Mouse (Mus musculus) embryonic facial prominence, embryonic 12.5 days (tissue): ENCODE results near the gene Nacc1. TPM values are rescaled to one million over a fixed set of nuclear protein-coding genes. Genes with fewer than 3 reads are reported as not detected.
A peak's percentile ranks its signal among the peaks of the same experiment; 100 is the strongest.

Experiments used
- ATAC-seq: fragments of 200-750 bp; cut with Nextera tagmentation; 2 replicates; pipeline ENCODE4 v1.8.0; 2017; ENCODE audit not compliant: insufficient number of reproducible peaks, insufficient read depth, low FRiP score, low TSS enrichment
- H3K27ac ChIP-seq: fragments of 300-500 bp; sonication (generic); 2 replicates; pipeline ENCODE4 v1.5.1; 2016; ENCODE audit warnings: mild to moderate bottlenecking
- H3K27me3 ChIP-seq: fragments of 300-500 bp; sonication (generic); 2 replicates; pipeline ENCODE4 v1.6.1; 2016; ENCODE audit warnings: mild to moderate bottlenecking, moderate library complexity
- H3K36me3 ChIP-seq: fragments of 300-500 bp; sonication (generic); 2 replicates; pipeline ENCODE4 v1.6.1; 2016; ENCODE audit warnings: mild to moderate bottlenecking
- H3K4me1 ChIP-seq: fragments of 300-500 bp; sonication (generic); 2 replicates; pipeline ENCODE4 v1.6.1; 2016
- H3K4me2 ChIP-seq: fragments of 300-500 bp; sonication (generic); replicated peaks from 2 replicates; pipeline ENCODE4 v1.6.1; 2016; ENCODE audit warnings: mild to moderate bottlenecking, moderate library complexity
- H3K4me3 ChIP-seq: fragments of 300-500 bp; sonication (generic); 2 replicates; pipeline ENCODE4 v1.5.1; 2016; ENCODE audit warnings: mild to moderate bottlenecking
- H3K9ac ChIP-seq: fragments of 300-500 bp; sonication (generic); 2 replicates; pipeline ENCODE4 v1.6.1; 2016; ENCODE audit warnings: mild to moderate bottlenecking, moderate library complexity
- H3K9me3 ChIP-seq: fragments of 300-500 bp; sonication (generic); 2 replicates; pipeline ENCODE4 v1.6.1; 2016; ENCODE audit warnings: mild to moderate bottlenecking, moderate library complexity
- whole genome bisulfite sequencing: fragments of 180-500 bp; shearing (Covaris S2); methylation state at CpG from one replicate; pipeline ENCODE4 v1.1.7; 2016; 5-methylcytosine and 5-hydroxymethylcytosine counted together
- polyA plus RNA-seq: library from polyadenylated mRNA; unstranded; fragments of >200 nt; fragmentation: Nextera tagmentation; extraction: Ambion mirVana; gene quantifications from 2 replicates; pipeline ENCODE4 v1.2.1, GENCODE M21; 2016

Gene Nacc1
- polyA plus RNA-seq, 1 experiment from 2014 or later = 20.8 TPM

- Histone ChIP-seq H3K4me1 (0 out of 2 replicates have a peak, but pooled peaks cover 12% of the 10 kb centered on the region), H3K9ac (no peak overlapping the region), H3K4me3 (no peak overlapping the region), H3K9me3 (no peaks in the 10 kb centered on the region), H3K27me3 (peaks cover 16% of the 10 kb centered on the region), H3K4me2 (no peak overlapping the region), H3K27ac (no peak overlapping the region), H3K36me3 (peaks cover 68% of the 10 kb centered on the region)
- WGBS = 92% methylated on average over 14 of the region's 14 CpGs
- ATAC-seq = no peak
These were observed 9.8 kb upstream of the Nacc1 start for GRCm38 (mm10) chr8:84697166-84698130.

- peaks cover 82% of the 10 kb centered on the region for H3K36me3 ChIP-seq
- 93% methylated on average over 6 of the region's 6 CpGs for WGBS
These were observed 7.5 kb upstream of the Nacc1 start for GRCm38 (mm10) chr8:84695140-84695539.

GRCm38 (mm10) chr8:84693332-84693731, 5.7 kb upstream of the Nacc1 start:
- ATAC-seq = no peak
- Histone ChIP-seq H3K9ac (no peak overlapping the region), H3K4me2 (no peak overlapping the region), H3K4me1 (peaks cover 15% of the 10 kb centered on the region), H3K27me3 (no peaks in the 10 kb centered on the region), H3K36me3 (peaks cover 65% of the 10 kb centered on the region), H3K4me3 (no peak overlapping the region), H3K27ac (no peak overlapping the region), H3K9me3 (no peaks in the 10 kb centered on the region)
- WGBS = 51% methylated on average over 4 of the region's 4 CpGs

More at GRCm38 (mm10) chr8:84695140-84695539, 7.5 kb upstream of the Nacc1 start:
- H3K9ac ChIP-seq = no peak overlapping the region; the same call in 1 of the 2 replicates
- H3K9me3 ChIP-seq = no peaks in the 10 kb centered on the region
- H3K27me3 ChIP-seq = no peaks in the 10 kb centered on the region
- H3K4me3 ChIP-seq = no peak overlapping the region
- ATAC-seq = no peak
- no peak overlapping the region for H3K4me2 ChIP-seq
- no peak overlapping the region for H3K27ac ChIP-seq
- H3K4me1 ChIP-seq = peaks cover 6% of the 10 kb centered on the region; the same call in 1 of the 2 replicates

- peaks cover 41% of the 10 kb centered on the region for H3K4me1 ChIP-seq
- no peaks in the 10 kb centered on the region for H3K27me3 ChIP-seq
- H3K4me3 ChIP-seq = peak overlapping the region; percentile 92
- WGBS = under 1% methylated on average over 47 of the region's 47 CpGs
- peaks cover 31% of the 10 kb centered on the region for H3K36me3 ChIP-seq
- peak; percentile 77 for ATAC-seq
- no peaks in the 10 kb centered on the region for H3K9me3 ChIP-seq
- peak overlapping the region; percentile 87 for H3K9ac ChIP-seq
- peak overlapping the region; percentile 87 for H3K4me2 ChIP-seq
- peak overlapping the region; percentile 72 for H3K27ac ChIP-seq
These were observed 1.6 kb upstream of the Nacc1 start for GRCm38 (mm10) chr8:84689091-84689915.

GRCm38 (mm10) chr8:84687003-84687704, 508 bp downstream of the Nacc1 start:
- H3K9ac ChIP-seq = peak overlapping the region; percentile 97
- peak; percentile 36; the same call in 1 of the 2 replicates for ATAC-seq
- under 1% methylated on average over 61 of the region's 62 CpGs for WGBS
- H3K4me3 ChIP-seq = peak overlapping the region; percentile 87
- peaks cover 21% of the 10 kb centered on the region for H3K36me3 ChIP-seq
- no peaks in the 10 kb centered on the region for H3K27me3 ChIP-seq
- H3K27ac ChIP-seq = peak overlapping the region; percentile 92
- H3K4me1 ChIP-seq = peaks cover 41% of the 10 kb centered on the region
- H3K4me2 ChIP-seq = peak overlapping the region; percentile 87
- H3K9me3 ChIP-seq = no peaks in the 10 kb centered on the region

GRCm38 (mm10) chr8:84686191-84687002, 1.3 kb downstream of the Nacc1 start, which contains the start of gene Trmt1:
Trmt1 (plus strand) TSS chr8:84686307.
- peaks cover 41% of the 10 kb centered on the region for H3K4me1 ChIP-seq
- peaks cover 23% of the 10 kb centered on the region for H3K36me3 ChIP-seq
- H3K9me3 ChIP-seq = no peaks in the 10 kb centered on the region
- WGBS = 10% methylated on average over 20 of the region's 20 CpGs
- H3K27ac ChIP-seq = peak within 1 kb of the TSS; percentile 92
- H3K9ac ChIP-seq = peak within 1 kb of the TSS; percentile 97
- 0 out of 2 replicates have a peak, but pooled peaks have one; percentile 23 for ATAC-seq
- no peaks in the 10 kb centered on the region for H3K27me3 ChIP-seq
- H3K4me3 ChIP-seq = peak within 1 kb of the TSS; percentile 87
- H3K4me2 ChIP-seq = peak within 1 kb of the TSS; percentile 87

GRCm38 (mm10) chr8:84684537-84684936, 3.1 kb downstream of the Nacc1 start:
- WGBS = 65% methylated on average over 3 of the region's 3 CpGs
- peaks cover 19% of the 10 kb centered on the region for H3K36me3 ChIP-seq
- no peak overlapping the region for H3K27ac ChIP-seq
- H3K9ac ChIP-seq = no peak overlapping the region
- no peaks in the 10 kb centered on the region for H3K27me3 ChIP-seq
- no peak overlapping the region for H3K4me3 ChIP-seq
- H3K4me2 ChIP-seq = no peak overlapping the region
- no peaks in the 10 kb centered on the region for H3K9me3 ChIP-seq
- peaks cover 38% of the 10 kb centered on the region for H3K4me1 ChIP-seq
- no peak for ATAC-seq

- Histone ChIP-seq H3K36me3 (peaks cover 22% of the 10 kb centered on the region), H3K9ac (no peak overlapping the region), H3K27ac (no peak overlapping the region), H3K9me3 (no peaks in the 10 kb centered on the region), H3K4me2 (no peak overlapping the region), H3K4me1 (peaks cover 27% of the 10 kb centered on the region), H3K4me3 (no peak overlapping the region), H3K27me3 (no peaks in the 10 kb centered on the region)
- no peak for ATAC-seq
- WGBS = 78% methylated on average over 2 of the region's 2 CpGs
These were observed 5.4 kb downstream of the Nacc1 start for GRCm38 (mm10) chr8:84682257-84682656.

- 90% methylated on average over 2 of the region's 2 CpGs for WGBS
- Histone ChIP-seq H3K27ac (no peak overlapping the region), H3K9ac (no peak overlapping the region), H3K9me3 (no peaks in the 10 kb centered on the region), H3K4me2 (no peak overlapping the region), H3K27me3 (no peaks in the 10 kb centered on the region), H3K36me3 (peaks cover 28% of the 10 kb centered on the region), H3K4me1 (peaks cover 23% of the 10 kb centered on the region), H3K4me3 (no peak overlapping the region)
- ATAC-seq = no peak
These were observed 6.2 kb downstream of the Nacc1 start for GRCm38 (mm10) chr8:84681476-84681875.

GRCm38 (mm10) chr8:84677305-84677704, 10.4 kb downstream of the Nacc1 start:
- Histone ChIP-seq H3K4me1 (peaks cover 5% of the 10 kb centered on the region; the same call in 1 of the 2 replicates), H3K27me3 (no peaks in the 10 kb centered on the region), H3K36me3 (peaks cover 61% of the 10 kb centered on the region), H3K4me3 (no peak overlapping the region), H3K9me3 (no peaks in the 10 kb centered on the region), H3K27ac (no peak overlapping the region), H3K4me2 (no peak overlapping the region), H3K9ac (no peak overlapping the region)
- no peak for ATAC-seq
- WGBS = 95% methylated on average over 5 of the region's 5 CpGs
